Mouse (Mus musculus): ENCODE measurements around the gene Fyb2.
"Not testable (repeated sequence)": the region's sequence is repeated elsewhere in the genome, so short reads cannot be mapped to it uniquely, and the experiment has no call there.

Fyb2 gene

DNA sequence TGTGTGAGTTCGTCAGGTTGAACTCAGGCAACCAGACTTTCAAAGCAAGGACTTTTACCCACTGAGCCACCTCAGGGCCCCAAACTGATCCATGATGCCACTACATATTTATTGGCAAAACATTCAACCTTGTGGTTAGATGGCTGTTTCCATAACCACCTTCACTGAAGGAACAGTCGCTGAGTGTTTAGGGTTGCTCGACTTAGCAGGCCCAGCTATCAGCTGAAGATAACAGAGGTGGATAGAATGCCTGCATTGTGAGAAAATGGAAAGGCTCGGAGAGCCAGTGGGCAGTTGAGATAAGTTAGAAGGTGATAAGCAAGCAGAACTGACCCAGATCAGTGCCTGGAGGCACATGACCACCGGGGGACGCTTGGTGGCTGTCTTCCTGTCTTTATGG is 26.3 kb downstream of the Fyb2 start:
- no peak for DNase-seq (ENCODE audit: low spot score in 2 of 2)

DNA sequence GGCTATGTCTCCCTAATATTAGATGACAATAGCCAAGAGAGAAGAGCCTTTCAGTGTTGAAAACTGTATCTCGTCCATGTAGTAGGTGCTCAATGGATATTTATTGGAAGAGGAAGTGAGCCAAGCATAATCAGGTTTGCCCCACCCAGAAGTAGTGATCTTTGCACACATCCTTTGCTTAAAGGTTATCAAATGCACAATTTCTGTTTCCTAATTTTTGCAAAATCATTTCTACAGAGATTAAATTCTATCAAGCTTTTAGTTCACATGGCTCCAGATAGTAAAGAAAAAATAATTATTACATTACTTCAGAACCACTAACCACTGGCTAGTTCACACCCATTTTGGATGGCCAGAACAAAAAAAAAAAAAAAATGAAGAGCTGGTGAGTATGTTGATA is 28.6 kb downstream of the Fyb2 start:
- DNase-seq (ENCODE audit: low spot score in 2 of 2), result no peak

DNA sequence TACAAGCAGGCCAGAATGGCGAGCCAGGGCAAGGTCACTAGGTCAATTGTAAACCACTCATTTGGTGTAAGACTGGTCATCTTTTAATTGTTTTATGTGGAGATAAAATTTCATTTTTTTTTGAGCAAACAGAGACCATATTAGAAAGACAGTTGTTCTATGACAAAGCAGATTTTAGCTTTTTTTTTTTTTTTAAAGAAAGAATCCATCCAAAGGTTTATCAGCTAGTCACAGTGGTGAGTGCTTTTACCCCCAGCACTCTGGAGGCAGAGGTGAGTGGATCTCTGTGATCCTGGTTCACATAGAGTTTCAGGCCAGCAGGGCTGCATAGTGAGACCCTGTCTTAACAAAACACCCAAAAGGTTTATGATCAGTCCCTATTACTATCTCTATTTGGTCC is 31.2 kb downstream of the Fyb2 start:
- DNase-seq (ENCODE audit: low spot score in 2 of 2), result no peak

DNA sequence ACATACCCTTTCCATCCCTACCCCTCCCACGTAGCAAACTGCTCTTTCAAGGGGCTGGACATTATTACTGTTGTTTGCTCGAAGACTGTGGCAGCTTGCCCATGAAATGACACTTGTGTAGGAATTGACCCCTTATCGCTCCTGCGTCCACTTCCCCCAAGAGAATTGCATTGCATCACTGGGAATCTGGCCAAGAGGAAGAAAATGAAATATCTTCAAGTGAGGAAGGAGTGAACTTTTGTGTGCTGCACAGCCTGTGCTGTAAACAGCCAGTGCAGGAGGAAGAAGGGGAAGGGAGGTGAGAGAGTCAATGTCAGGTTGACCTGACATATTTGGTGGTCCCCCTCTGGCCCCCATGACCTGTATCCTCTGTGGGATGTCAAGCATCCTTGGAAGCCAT is 35.6 kb downstream of the Fyb2 start:
- no peak for DNase-seq (ENCODE audit: low spot score in 2 of 2)

DNA sequence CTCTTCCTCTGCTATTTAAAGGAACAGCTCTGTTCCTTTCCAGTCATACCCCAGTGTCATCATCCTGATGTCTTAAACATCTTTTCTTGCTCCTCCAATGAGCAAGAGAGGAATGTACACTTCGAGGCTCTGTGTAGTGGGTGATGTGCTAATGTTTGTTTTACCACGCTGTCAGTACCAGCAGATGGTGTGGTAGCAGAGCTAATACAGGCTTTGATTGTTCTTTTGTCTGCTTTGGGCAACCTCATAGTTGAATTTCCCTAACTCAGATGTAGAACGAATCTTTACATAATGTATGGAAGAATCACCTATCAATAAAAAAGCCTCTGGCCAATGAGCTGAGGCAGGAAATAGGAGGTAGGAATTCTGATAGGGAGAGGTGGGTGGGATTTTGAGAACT is 36.0 kb downstream of the Fyb2 start:
- no peak for DNase-seq (ENCODE audit: low spot score in 2 of 2)

DNA sequence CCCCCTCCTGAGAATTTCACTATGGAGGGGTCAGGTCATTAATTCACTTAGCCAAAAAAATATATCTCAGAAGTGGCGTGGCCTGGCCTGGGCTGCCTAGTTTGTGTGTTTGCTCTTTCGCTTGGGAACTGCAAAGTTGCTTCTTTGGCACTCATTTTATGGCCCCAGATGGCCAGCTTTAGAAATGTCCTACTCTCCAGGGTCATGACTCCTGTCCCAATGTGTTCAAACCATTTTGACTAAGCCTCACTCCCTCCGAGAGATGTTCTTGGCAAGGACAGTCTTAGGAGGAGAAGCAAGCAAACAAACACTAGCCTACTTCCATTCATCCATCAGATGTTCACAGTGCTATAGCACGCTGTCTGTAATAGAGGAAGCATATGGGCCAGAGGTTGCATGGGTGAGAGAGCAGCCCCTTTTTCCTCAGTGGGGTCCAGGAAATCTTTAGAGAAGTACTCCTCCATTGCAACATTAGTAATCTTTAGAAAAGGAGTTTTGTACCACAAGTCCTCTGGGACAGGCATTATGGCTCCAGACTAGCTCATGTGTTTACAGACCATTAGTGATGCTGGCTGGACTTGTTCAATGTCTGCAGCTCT is 38.1 kb downstream of the Fyb2 start:
- DNase-seq (ENCODE audit: low spot score in 2 of 2), result no peak

DNA sequence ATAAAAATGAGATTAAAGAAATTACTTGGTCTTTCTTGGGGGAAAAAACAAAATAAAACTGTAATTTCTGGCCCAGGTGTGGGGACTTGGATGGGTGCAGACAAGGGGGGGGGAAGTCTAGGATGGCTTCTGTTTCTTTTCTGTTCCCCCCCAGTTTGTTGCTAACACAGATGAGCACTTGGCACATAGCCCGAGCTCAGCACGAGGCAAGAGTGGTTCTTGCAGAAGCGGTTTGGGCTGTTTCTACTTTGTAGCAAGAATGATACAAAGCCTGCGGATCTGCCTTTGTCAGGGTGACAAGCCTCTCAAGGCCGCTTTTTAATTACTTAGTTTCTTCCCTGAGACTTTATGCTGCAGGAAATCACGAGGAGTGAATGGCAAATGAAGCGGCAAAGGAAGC is 43.4 kb downstream of the Fyb2 start:
- no peak for DNase-seq (ENCODE audit: low spot score in 2 of 2)

DNA sequence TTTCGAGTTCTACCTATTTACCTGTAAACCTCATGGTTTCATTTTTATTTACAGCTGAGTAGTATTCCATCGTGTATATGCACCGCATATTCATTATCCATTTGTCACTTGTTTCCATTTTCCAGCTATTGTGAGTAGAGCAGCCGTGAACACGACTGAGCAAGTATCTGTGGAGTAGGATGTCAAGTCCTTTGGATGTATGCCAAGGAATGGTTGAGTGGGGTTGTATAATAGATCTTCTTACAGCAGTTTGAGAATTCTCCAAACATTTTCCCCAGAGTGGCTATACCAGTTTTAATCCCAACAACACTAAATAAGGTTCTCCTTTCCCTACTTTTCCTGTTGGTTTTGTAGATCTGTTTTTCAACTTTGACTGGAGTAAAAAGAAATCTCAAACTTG is 48.2 kb downstream of the Fyb2 start:
- no peak for DNase-seq (ENCODE audit: low spot score in 2 of 2)

DNA sequence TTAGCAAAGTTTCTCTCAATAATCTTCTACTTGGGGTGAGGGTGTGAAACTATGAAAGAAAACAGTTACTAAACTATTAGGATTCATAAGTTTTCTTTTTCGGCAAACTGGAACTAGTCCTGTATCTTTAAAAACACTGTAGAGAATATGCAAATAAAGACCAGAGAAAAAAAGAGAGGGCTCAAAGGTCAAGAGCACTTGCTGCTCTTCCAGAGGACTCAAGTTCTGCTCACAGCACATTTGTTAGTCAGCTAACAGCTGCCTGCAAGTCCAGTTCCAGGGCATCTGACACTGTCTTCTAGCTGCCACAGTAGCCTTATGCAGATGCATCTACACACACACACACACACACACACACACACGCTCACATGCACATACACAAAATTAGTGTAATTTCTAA is 59.4 kb downstream of the Fyb2 start:
- DNase-seq (ENCODE audit: low spot score in 2 of 2), result no peak

DNA sequence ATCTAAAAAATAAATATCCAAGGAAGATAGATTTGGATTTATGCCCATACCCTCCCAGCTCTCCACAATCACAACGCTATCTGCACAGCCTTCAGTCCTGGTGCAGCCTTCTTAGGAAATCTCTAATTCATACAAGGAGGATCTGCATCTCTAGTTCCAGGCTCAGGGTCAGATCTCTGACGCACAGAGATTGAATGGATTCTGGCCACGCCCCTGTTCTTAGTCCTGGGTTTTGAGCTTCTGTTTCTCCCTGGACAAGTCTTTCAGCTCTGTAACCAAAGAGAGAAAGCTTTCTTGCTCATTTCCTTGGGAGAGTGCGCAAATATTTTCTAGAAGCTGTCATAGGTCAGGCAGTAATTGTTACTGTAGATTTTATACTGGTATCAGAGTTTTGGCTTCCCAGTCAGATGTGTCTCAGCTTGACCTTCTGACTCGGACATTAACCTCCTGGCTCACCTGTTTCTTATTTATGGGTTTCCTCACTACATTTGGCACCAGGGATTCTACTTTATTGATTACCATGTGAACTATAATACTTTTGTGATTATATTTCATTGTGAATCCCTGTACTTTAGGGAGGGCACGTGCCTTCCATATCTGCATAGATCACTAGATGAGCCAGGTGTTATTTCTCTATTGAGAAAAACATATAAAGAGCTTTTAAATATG is 62.0 kb downstream of the Fyb2 start:
- no peak for DNase-seq (ENCODE audit: low spot score in 2 of 2)

DNA sequence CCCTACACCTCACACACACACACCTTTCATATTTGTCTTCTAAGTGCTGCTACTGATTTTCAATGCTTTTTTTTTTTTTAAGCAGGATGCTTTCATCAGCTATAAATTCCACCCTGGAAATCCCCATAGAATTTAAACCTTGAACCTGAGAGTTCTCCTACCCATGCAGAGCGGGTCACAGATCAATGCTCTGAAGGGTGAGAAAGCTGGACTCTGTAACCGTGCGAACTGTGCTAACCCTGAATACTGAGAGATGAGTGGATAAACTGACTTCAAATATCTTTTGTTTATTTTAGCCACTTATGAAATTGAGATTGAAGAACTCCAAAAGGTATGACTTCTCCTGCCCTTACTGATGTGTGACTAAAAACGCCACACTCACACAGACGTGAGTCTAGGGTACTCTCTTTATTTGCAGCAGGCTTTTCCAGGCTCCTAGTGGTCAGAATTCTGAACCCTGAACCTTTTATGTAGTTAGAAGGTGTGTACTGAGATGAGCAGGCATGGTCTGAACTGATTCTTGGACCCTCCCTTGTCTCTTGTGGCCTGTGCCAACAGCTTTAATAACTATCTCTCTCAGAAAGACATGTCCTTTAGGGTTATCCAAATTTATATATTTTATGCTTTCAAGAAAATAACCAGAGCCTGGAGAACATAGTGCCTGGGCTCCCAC is 72.8 kb downstream of the Fyb2 start:
- DNase-seq (ENCODE audit: low spot score in 2 of 2), result no peak

DNA sequence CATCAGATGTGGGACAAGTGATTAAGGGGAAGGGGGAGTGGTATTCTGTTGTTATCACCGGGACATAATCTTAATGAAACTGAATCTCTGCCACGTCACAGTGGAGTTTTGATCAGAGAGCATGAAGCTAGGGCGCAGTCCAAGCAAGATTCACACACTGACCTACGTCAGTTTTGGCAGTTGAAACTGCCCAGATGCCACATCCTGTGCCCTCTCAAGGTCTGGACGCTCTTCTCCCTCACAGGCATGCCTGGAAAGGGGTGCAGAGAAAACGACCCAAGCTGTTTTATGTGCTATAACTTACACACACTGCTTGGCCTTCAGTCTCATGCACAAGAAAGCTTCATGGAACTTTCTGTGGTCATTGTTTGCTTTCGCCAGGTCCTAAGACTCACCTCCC is 74.4 kb downstream of the Fyb2 start:
- DNase-seq (ENCODE audit: low spot score in 2 of 2), result no peak

DNA sequence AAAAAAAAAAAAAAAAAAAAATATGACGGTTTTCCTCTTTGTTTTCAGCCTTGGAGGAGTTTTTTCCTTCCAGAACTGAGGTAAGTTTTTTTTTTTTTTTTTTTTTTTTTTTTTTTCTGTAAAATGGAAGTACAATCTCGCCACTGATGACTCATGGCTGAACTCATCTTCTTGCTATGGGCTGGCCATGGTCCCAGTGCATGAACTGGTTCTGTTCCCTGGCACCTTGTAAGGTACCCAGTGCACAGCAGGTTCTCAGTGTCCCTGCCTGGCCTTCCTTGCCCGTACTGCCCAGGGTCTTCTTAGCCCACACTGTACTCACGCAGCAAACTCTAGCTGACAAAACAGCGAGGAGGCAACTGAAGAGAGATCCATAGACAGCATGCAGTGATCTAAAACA is 74.8 kb downstream of the Fyb2 start:
- no peak for DNase-seq (ENCODE audit: low spot score in 2 of 2)

DNA sequence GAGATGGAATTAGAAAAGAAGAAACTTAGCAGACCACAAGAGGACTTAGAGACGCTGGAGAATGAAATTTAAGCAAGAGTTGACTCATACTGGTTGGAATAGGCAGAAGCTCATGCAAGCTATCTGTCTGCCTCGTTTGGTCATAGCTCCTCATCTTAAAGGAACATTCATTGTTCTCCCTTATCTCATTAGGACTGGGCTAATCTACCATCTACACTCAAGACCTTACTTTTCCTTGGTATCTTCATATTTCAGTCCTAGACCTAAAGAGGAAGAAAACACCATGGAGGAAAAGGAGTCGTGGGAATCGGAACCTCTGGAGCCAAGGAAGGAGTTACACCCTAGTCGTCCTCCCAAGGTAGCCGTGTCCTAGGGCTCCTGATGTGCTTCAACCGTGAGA is 75.5 kb downstream of the Fyb2 start:
- DNase-seq (ENCODE audit: low spot score in 2 of 2), result no peak

DNA sequence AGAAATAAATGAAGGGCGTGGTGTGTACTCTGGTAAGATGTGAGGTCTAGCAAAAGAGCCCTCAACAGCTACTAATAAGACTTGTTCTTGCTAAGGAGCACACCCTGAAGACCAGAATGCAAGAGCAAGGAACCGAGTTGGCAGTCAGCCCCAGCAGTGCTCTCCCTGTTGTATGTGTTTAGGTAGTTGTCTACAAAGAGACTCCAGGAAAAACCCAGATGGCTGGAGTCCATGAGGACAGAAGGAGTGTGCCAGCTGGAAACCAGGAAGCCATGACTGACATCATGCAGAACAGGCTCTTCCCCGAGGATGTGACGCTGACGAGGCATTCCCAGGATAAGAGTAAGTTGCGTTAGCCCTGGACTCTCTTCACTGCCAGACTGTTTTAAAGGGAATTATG is 76.8 kb downstream of the Fyb2 start:
- no peak for DNase-seq (ENCODE audit: low spot score in 2 of 2)

DNA sequence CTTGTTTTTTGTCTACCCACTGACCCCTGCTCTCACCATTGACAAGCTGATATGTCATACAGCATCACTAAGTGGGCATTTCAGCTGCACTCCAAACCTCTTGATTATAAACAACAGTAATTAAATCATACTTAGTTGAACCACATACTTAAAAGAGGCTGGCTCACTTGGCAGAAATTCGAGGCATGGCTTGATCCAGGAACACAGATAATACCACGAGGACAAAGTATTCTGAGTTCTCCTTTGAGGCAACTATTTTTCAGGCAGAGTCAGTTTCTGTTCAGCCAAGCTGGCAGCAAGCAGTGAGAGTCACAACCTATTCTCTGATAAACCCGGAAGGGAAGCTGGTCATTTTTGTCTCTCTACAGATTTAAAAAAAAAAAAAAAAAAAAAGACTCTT is 77.4 kb downstream of the Fyb2 start:
- no peak for DNase-seq (ENCODE audit: low spot score in 2 of 2)

DNA sequence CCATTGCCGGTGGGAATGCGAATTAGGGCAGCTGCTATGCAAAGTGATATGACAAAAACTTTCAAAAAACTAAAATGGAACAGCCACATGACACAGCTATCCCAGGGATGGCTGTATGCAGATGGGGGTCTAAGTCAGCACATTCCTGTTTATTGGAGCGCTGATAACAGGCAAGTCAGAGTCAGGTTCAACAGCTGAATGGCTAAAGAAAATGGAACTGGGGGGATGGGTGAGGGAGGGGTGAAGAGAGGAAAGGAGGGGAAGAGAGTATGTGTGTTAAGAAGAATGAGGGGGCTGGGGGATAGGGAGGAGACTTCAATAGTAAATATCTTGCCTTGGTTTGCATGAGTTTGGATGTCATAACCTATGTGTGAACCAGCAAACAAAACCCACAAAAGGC is 79.0 kb downstream of the Fyb2 start:
- DNase-seq (ENCODE audit: low spot score in 2 of 2), result no peak

DNA sequence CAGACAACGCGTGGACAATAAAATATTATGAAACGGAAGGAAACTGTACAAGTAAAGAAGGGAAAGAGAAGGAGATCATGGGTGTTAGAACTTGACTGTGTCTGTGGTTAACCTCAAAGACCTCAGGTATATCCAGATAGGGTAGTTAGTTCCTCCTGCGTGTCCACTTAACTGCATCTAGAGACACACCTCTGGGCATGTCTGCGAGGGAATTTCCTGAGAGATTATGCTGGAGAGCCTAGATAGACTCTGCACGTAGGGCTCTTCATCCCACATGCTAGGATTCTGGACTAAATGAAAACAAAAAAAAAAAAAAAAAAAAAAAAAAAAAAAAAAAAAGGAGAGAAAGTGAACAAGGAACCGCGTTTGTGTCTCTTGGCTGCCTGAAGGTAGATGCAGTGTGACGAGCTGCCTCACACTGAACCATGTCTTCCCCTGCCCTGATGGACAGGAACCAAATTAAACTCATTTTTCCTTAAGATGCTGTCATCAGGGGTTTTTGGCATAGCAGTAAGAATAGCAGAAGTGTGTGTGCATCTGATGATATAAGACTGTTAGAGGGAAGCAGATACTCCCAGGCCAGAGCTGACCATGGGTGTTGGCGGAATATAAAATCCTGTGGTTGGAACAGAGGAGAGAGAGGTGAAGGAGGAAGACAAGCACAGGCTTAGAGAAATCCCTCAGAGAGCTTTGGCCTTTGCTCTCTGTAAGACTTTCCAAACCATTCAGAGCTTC is 80.1 kb downstream of the Fyb2 start:
- no peak for DNase-seq (ENCODE audit: low spot score in 2 of 2)

DNA sequence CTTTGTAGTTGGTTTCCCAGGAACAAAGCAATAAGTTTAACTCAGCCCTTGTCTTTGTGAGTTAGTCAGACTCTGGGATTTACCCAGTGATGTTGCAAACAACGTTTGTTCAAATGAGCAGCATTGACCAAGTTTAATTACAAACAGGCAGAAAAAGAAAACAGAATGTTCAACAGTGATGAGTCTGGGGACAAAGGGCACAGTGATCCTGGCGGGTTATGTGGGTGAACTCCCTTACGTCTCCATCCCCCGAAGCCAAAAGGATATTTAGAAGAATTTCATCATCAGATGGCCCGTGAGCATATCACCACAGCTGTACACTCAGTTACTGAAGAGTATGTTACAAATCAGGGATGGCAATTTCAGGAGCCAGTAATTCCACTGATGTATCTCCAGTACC is 86.4 kb downstream of the Fyb2 start:
- no peak for DNase-seq (ENCODE audit: low spot score in 2 of 2)

DNA sequence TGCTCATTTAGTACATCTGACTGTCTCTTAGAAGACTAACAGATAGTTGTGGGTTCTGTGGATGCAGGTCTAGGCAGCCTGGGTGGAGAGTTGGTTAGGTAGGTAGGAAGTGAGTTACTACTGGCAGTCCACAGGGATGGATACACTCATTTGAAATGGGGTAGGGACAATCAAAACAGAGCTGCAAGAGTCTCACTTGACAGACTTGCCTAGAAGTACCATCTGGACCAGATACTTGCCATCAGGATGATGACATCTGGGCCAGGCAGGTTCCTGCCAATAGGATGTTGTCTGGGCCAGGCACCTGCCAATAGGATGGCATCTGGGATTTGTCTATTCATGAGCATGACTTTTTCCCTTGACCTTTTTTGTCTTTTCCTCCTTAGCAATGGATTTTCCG is 88.5 kb downstream of the Fyb2 start:
- no peak for DNase-seq (ENCODE audit: low spot score in 2 of 2)

DNA sequence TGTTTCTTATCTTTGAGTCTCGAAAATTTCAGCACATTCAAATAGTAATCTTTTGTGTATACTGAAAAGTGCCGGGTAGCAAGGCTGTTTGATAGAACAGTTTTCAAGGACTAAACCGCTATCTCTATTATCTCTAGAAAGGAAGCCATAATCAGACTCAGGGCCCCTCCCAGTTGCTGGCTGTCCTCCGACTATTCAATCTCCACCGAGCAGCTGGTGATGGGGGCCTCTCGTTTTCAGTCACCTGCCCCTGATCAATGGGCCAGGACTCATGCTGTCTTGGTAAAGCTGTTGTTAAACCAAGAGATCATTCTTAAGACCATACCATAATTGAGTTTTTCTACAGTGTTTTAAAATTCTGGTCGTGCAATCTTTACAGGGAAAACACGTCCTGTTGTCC is 90.9 kb downstream of the Fyb2 start:
- DNase-seq (ENCODE audit: low spot score in 2 of 2), result no peak

DNA sequence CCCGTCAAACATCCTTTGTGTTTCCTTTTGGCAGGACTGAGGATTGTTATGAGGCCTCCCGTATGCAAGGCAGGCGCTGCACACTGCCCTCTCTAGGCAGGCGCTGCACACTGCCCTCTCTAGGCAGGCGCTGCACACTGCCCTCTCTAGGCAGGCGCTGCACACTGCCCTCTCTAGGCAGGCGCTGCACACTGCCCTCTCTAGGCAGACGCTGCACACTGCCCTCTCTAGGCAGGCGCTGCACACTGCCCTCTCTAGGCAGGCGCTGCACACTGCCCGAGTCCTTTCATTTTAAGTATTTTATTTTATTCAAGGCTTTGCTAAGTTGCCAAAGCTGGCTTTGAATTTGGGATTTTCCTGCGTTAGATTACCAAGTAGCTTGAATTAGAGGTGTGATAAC is 91.4 kb downstream of the Fyb2 start:
- DNase-seq (ENCODE audit: low spot score in 2 of 2), result not testable (repeated sequence)

All from thymus, postnatal 10 days (tissue).